Mouse (Mus musculus) kidney, postnatal 14 days (tissue): ENCODE measurements around the gene Sds.
A peak's percentile ranks its signal among the peaks of the same experiment; 100 is the strongest.

Experiments used
- DNase-seq: peaks from one replicate; pipeline ENCODE4 v3.0.0; 2022; ENCODE audit warnings: mixed read lengths

Gene Sds

GRCm38 (mm10) chr5:120440733-120441132 is 35.6 kb upstream of the Sds start:
- peak; percentile 86 for DNase-seq

- DNase-seq, result peak; percentile 54
Measured at GRCm38 (mm10) chr5:120447305-120447704, 29.0 kb upstream of the Sds start.

GRCm38 (mm10) chr5:120454756-120455337 is 21.5 kb upstream of the Sds start:
- no peak for DNase-seq

- no peak for DNase-seq
Measured at GRCm38 (mm10) chr5:120456253-120456652, 20.1 kb upstream of the Sds start.

- no peak for DNase-seq
Measured at GRCm38 (mm10) chr5:120456841-120457554, 19.3 kb upstream of the Sds start.

GRCm38 (mm10) chr5:120457628-120458027 is 18.7 kb upstream of the Sds start:
- DNase-seq, result peak; percentile 57

- DNase-seq, result no peak
Measured at GRCm38 (mm10) chr5:120459133-120459532, 17.2 kb upstream of the Sds start.

GRCm38 (mm10) chr5:120461902-120462301 is 14.4 kb upstream of the Sds start:
- DNase-seq, result no peak

GRCm38 (mm10) chr5:120464321-120464720 is 12.0 kb upstream of the Sds start:
- DNase-seq, result no peak

GRCm38 (mm10) chr5:120465062-120465461 is 11.3 kb upstream of the Sds start:
- peak; percentile 30 for DNase-seq

- DNase-seq, result no peak
Measured at GRCm38 (mm10) chr5:120465860-120466259, 10.5 kb upstream of the Sds start.

GRCm38 (mm10) chr5:120467026-120467425 is 9.3 kb upstream of the Sds start:
- DNase-seq, result peak; percentile 62

GRCm38 (mm10) chr5:120468336-120468735 is 8.0 kb upstream of the Sds start:
- no peak for DNase-seq

- no peak for DNase-seq
Measured at GRCm38 (mm10) chr5:120468830-120469229, 7.5 kb upstream of the Sds start.

- DNase-seq, result no peak
Measured at GRCm38 (mm10) chr5:120471538-120471937, 4.8 kb upstream of the Sds start.

- DNase-seq, result no peak
Measured at GRCm38 (mm10) chr5:120472770-120473169, 3.6 kb upstream of the Sds start, which contains the start of gene Sdsl. Gene Sdsl (minus strand): TSS chr5:120472810.

- no peak for DNase-seq
Measured at GRCm38 (mm10) chr5:120473361-120473760, 3.0 kb upstream of the Sds start.

- no peak for DNase-seq
Measured at GRCm38 (mm10) chr5:120475861-120476260, 465 bp upstream of the Sds start.

- DNase-seq, result no peak
Measured at GRCm38 (mm10) chr5:120477993-120478392, 1.7 kb downstream of the Sds start.

- DNase-seq, result no peak
Measured at GRCm38 (mm10) chr5:120479538-120479937, 3.2 kb downstream of the Sds start.

GRCm38 (mm10) chr5:120481205-120481604 is 4.9 kb downstream of the Sds start:
- DNase-seq, result no peak

- no peak for DNase-seq
Measured at GRCm38 (mm10) chr5:120483399-120483798, 7.1 kb downstream of the Sds start.

- no peak for DNase-seq
Measured at GRCm38 (mm10) chr5:120487844-120488243, 11.5 kb downstream of the Sds start.

- DNase-seq, result peak; percentile 64
Measured at GRCm38 (mm10) chr5:120490679-120491192, 14.4 kb downstream of the Sds start.
